Mouse (Mus musculus): ENCODE data around the gene Stom. TPM values are rescaled to one million over a fixed set of nuclear protein-coding genes. Genes with fewer than 3 reads are reported as not detected.

Stom gene
- polyA plus RNA-seq, 1 experiment from 2014 or later: 29.7 TPM

DNA sequence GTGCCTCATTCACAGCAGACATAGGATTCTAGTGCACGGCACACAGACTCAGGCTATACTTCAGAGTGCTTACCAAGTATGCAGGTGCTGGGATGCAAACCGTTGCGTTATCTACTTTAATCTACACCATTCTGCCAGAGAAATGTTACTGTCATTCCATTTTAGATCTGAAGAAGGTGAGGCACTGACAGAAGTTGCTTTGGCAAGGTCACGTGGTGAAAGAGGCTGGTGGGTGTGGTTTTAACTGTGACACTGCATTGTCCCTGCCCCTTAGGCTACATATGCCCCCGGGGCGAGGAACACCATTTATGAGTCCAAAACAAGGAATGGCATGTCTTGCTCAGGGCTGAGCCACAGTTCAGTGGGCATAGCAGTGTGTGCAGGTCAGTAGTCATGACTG is 63.9 kb downstream of the Stom start:
- DNase-seq (ENCODE audit: low spot score): no peak
- Histone ChIP-seq H3K9me3 (replicated peaks; ENCODE audit: low read length) (no peaks in the 10 kb centered on the region), H3K4me2 (ENCODE audit: low read length) (no peak overlapping the region), H3K27me3 (ENCODE audit: insufficient read depth, low read length) (no peaks in the 10 kb centered on the region), H3K9ac (ENCODE audit: low read depth, low read length) (no peak overlapping the region), H3K36me3 (ENCODE audit: insufficient read depth, low read length) (no peaks in the 10 kb centered on the region), H3K4me1 (replicated peaks; ENCODE audit: insufficient read depth, low read length) (peaks cover 26% of the 10 kb centered on the region), H3K27ac (peak overlapping the region; percentile 72), H3K4me3 (replicated peaks; ENCODE audit: low read depth, low read length) (no peak overlapping the region)
- no peak for TF ChIP-seq CTCF (IDR thresholded peaks at IDR 0.05; ENCODE audit: low read depth)
- ATAC-seq (replicated peaks; ENCODE audit: low FRiP score, low read depth): no peak
- 79% methylated on average over 6 of the region's 6 CpGs for WGBS

DNA sequence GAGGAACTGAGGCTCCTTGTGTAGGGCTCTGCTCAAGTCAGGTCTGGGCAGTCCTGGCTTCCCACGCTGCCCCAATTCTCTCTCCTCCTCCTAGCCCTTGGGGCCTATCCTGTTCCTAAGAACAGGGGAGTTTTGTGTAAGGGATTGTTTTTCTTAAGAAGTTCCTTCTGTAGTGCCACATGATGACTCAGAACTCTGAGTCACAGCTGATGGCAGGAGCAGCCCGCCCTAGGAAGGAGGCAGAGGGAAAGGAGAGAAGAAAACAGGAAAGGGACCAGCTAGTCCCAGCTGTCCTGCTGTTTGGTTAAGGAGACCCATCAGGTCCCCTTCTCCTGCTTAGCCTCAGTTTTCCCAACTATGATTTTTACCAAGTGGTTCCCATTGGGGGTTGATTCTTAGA is 65.0 kb downstream of the Stom start:
- peak overlapping the region; percentile 44; the same call in 1 of the 2 replicates for H3K27ac ChIP-seq
- H3K4me2 ChIP-seq (ENCODE audit: low read length): no peak overlapping the region
- 43% methylated on average over 2 of the region's 2 CpGs for WGBS
- DNase-seq (ENCODE audit: low spot score) (no peak), ATAC-seq (replicated peaks; ENCODE audit: low FRiP score, low read depth) (no peak)
- H3K27me3 ChIP-seq (ENCODE audit: insufficient read depth, low read length): no peaks in the 10 kb centered on the region
- H3K4me3 ChIP-seq (replicated peaks; ENCODE audit: low read depth, low read length): no peak overlapping the region
- H3K9ac ChIP-seq (ENCODE audit: low read depth, low read length): no peak overlapping the region
- no peak for TF ChIP-seq CTCF (IDR thresholded peaks at IDR 0.05; ENCODE audit: low read depth)
- peaks cover 26% of the 10 kb centered on the region for H3K4me1 ChIP-seq (replicated peaks; ENCODE audit: insufficient read depth, low read length)
- no peaks in the 10 kb centered on the region for H3K9me3 ChIP-seq (replicated peaks; ENCODE audit: low read length)
- no peaks in the 10 kb centered on the region for H3K36me3 ChIP-seq (ENCODE audit: insufficient read depth, low read length)

DNA sequence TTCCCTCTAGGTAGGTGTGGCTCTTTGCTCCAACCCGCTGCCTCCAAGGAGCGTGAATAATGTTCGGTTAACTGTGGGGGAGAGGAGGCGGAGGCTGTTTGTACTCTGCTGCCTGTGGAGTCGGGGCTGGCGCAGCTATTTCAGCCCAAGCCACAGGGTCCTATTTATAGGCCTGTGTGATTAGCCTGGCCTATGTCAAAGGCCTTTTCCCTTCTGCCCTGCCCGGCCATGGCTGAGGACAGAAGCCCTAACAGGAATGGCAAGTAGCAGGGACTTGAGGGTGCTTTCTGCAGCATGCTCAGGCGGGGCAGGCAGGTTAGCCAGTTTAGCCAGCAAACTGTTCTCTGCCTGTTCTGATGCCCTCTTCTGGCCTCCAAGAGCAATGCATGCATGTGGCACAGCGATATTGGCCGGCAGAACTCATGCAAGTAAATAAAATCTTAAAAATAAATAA is 66.2 kb downstream of the Stom start:
- H3K36me3 ChIP-seq (ENCODE audit: insufficient read depth, low read length): no peaks in the 10 kb centered on the region
- H3K27ac ChIP-seq: peak overlapping the region; percentile 79
- no peaks in the 10 kb centered on the region for H3K27me3 ChIP-seq (ENCODE audit: insufficient read depth, low read length)
- peak overlapping the region; percentile 33; the same call in 1 of the 2 replicates for H3K4me2 ChIP-seq (ENCODE audit: low read length)
- ATAC-seq (replicated peaks; ENCODE audit: low FRiP score, low read depth) (peak; percentile 26), DNase-seq (ENCODE audit: low spot score) (peak; percentile 85)
- no peak overlapping the region for H3K9ac ChIP-seq (ENCODE audit: low read depth, low read length)
- no peak overlapping the region for H3K4me3 ChIP-seq (replicated peaks; ENCODE audit: low read depth, low read length)
- no peaks in the 10 kb centered on the region for H3K9me3 ChIP-seq (replicated peaks; ENCODE audit: low read length)
- WGBS: 8% methylated on average over 10 of the region's 10 CpGs
- peak; percentile 84 for TF ChIP-seq CTCF (IDR thresholded peaks at IDR 0.05; ENCODE audit: low read depth)
- H3K4me1 ChIP-seq (replicated peaks; ENCODE audit: insufficient read depth, low read length): peaks cover 26% of the 10 kb centered on the region

DNA sequence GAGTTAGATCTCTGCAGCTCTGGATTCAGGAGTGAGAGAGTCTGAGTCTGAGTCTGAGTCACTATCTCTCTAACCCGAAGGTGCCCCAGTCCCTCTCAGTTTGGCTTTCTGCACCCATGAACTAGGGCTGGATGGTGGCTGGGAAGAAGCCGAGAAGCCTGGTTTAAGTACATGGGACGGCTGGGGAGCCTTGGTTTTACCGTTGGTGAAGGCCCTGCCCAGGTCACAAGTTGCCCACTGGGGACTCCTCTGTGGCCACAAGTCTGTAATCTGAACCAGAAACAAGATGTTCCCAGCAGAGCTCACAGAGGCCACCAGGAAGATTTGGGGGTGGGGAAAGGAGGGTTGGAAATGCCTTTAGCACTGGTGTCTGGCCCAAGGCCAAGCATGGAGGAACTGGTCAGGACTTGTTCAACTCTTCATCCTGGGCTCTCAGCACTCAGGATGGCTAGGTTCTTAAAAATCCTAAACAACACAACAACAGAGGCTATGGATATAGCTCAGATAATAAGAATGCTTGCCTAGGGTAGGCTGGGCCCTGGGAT is 67.0 kb downstream of the Stom start:
- no peaks in the 10 kb centered on the region for H3K36me3 ChIP-seq (ENCODE audit: insufficient read depth, low read length)
- no peak overlapping the region for H3K9ac ChIP-seq (ENCODE audit: low read depth, low read length)
- TF ChIP-seq CTCF (IDR thresholded peaks at IDR 0.05; ENCODE audit: low read depth): no peak
- H3K4me2 ChIP-seq (ENCODE audit: low read length): no peak overlapping the region
- WGBS: 63% methylated on average over 4 of the region's 4 CpGs
- ATAC-seq (replicated peaks; ENCODE audit: low FRiP score, low read depth) (no peak), DNase-seq (ENCODE audit: low spot score) (no peak)
- H3K4me1 ChIP-seq (replicated peaks; ENCODE audit: insufficient read depth, low read length): peaks cover 26% of the 10 kb centered on the region
- no peaks in the 10 kb centered on the region for H3K27me3 ChIP-seq (ENCODE audit: insufficient read depth, low read length)
- H3K4me3 ChIP-seq (replicated peaks; ENCODE audit: low read depth, low read length): no peak overlapping the region
- peak overlapping the region; percentile 15; the same call in 1 of the 2 replicates for H3K27ac ChIP-seq
- H3K9me3 ChIP-seq (replicated peaks; ENCODE audit: low read length): no peaks in the 10 kb centered on the region

DNA sequence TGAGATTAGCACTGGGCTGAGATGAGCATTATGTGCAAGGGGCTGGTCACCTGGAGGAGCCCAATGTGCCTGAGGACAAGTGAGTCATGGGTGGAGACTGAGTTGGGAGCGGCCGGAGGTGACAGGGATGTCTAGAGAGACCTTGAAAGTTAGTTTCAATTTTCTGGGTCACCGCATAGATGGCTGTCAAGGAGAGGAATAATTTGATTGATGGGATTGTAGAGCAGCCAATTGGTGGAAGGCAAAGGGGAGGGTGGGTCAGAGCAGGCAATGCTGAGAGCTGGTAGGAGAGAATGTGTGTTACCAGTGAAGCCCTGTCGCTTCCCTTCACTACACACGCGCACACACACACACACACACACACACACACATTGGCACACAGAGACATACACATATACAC is 67.6 kb downstream of the Stom start:
- H3K27me3 ChIP-seq (ENCODE audit: insufficient read depth, low read length): no peaks in the 10 kb centered on the region
- peaks cover 26% of the 10 kb centered on the region for H3K4me1 ChIP-seq (replicated peaks; ENCODE audit: insufficient read depth, low read length)
- no peaks in the 10 kb centered on the region for H3K9me3 ChIP-seq (replicated peaks; ENCODE audit: low read length)
- H3K36me3 ChIP-seq (ENCODE audit: insufficient read depth, low read length): no peaks in the 10 kb centered on the region
- H3K9ac ChIP-seq (ENCODE audit: low read depth, low read length): no peak overlapping the region
- H3K4me3 ChIP-seq (replicated peaks; ENCODE audit: low read depth, low read length): no peak overlapping the region
- no peak for TF ChIP-seq CTCF (IDR thresholded peaks at IDR 0.05; ENCODE audit: low read depth)
- no peak for DNase-seq (ENCODE audit: low spot score)
- H3K27ac ChIP-seq: 0 out of 2 replicates have a peak overlapping the region, but pooled peaks have one; percentile 51
- 67% methylated on average over 6 of the region's 6 CpGs for WGBS
- ATAC-seq (replicated peaks; ENCODE audit: low FRiP score, low read depth): no peak
- no peak overlapping the region for H3K4me2 ChIP-seq (ENCODE audit: low read length)

DNA sequence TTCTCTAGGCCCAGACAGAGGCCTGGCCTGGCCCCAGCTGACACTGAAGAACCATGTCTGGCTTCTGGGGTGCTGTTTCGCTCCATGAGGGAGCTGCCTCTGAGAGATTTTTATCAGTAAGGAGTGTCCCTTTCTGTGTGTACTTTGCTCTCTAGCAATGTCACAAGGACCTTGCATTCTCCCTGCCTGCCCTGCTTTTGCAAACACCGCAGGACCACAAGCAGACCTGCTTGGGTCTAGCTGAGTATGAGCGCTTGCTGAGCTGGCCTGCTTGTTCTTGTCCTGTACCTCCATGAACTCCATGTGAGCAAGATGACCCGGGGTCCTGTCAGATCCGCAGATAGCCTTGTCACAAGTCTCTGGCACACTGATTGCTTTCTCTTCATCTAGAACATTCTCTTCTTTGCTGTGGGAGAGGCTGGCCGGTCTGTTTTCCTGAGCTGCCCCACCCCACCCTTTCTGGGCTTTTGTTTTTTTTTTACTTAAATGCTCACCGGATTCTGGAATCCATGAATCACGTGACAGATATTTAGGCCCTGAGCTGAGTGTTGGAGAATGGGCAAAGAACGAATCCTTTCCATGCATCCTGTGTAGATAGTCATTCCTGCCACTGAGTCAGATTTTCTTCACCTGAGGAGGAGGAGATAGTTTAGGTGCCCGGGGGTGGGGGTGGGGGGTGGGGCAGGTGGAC is 68.8 kb downstream of the Stom start:
- Histone ChIP-seq H3K4me3 (replicated peaks; ENCODE audit: low read depth, low read length) (no peak overlapping the region), H3K27ac (peak overlapping the region; percentile 51), H3K4me1 (replicated peaks; ENCODE audit: insufficient read depth, low read length) (peaks cover 16% of the 10 kb centered on the region), H3K27me3 (ENCODE audit: insufficient read depth, low read length) (no peaks in the 10 kb centered on the region), H3K9me3 (replicated peaks; ENCODE audit: low read length) (no peaks in the 10 kb centered on the region), H3K9ac (ENCODE audit: low read depth, low read length) (no peak overlapping the region), H3K4me2 (ENCODE audit: low read length) (no peak overlapping the region), H3K36me3 (ENCODE audit: insufficient read depth, low read length) (no peaks in the 10 kb centered on the region)
- no peak for ATAC-seq (replicated peaks; ENCODE audit: low FRiP score, low read depth)
- WGBS: 63% methylated on average over 10 of the region's 10 CpGs
- DNase-seq (ENCODE audit: low spot score): no peak
- TF ChIP-seq CTCF (IDR thresholded peaks at IDR 0.05; ENCODE audit: low read depth): no peak

All from kidney, postnatal 0 days (tissue).